Mouse (Mus musculus) CH12.LX (cell line): ENCODE measurements around the gene Kcnd3. TPM values are rescaled to one million over a fixed set of nuclear protein-coding genes. Genes with fewer than 3 reads are reported as not detected.

Experiments used
- DNase-seq: peaks from one replicate; pipeline ENCODE4 v3.0.0-alpha.2; 2013; ENCODE audit errors: extremely low read depth
- H3K27ac ChIP-seq: 2 replicates; pipeline ENCODE4 v1.5.1; 2012; ENCODE audit warnings: low read depth, mild to moderate bottlenecking, control low read depth, moderate library complexity; ENCODE audit not compliant: insufficient read depth
- H3K27me3 ChIP-seq: replicated peaks from 2 replicates; pipeline ENCODE3; 2012; ENCODE audit warnings: inconsistent platforms
- H3K36me3 ChIP-seq, 2 experiments: replicated peaks in 1 of 2; 2 replicates each; pipeline versions ENCODE3 to v1.6.1; 2012; ENCODE audit warnings: inconsistent platforms in 1 of 2, low read length in 1 of 2, mild to moderate bottlenecking in 1 of 2, mixed read lengths in 1 of 2, moderate library complexity in 1 of 2; ENCODE audit not compliant: control insufficient read depth in 1 of 2, insufficient read depth in 1 of 2
- H3K4me1 ChIP-seq, 2 experiments: 2 replicates each; pipeline ENCODE4 v1.6.1; 2012; ENCODE audit warnings: inconsistent platforms in 1 of 2, moderate library complexity in 1 of 2; ENCODE audit not compliant: insufficient read depth in 2 of 2, control insufficient read depth in 1 of 2
- H3K4me2 ChIP-seq: 2 replicates; pipeline ENCODE4 v1.6.1; 2012; ENCODE audit warnings: low read depth, mild to moderate bottlenecking, control low read depth; ENCODE audit not compliant: poor library complexity, insufficient read depth, severe bottlenecking
- H3K4me3 ChIP-seq, 3 experiments: fragments of 150-350 bp in 1 of 3; sonication (generic) in 1 of 3; replicated peaks in 1 of 3; 2 replicates each; pipeline versions ENCODE3 to v1.5.1; 2011 to 2012; ENCODE audit warnings: low read depth in 2 of 3, low read length in 2 of 3, mild to moderate bottlenecking in 2 of 3, moderate library complexity in 2 of 3, control low read depth in 1 of 3, improper control_type of control experiment in 1 of 3, inconsistent platforms in 1 of 3, mixed read lengths in 1 of 3; ENCODE audit not compliant: poor library complexity in 1 of 3
- H3K79me2 ChIP-seq: replicated peaks from 2 replicates; pipeline ENCODE4 v1.6.1; 2012; ENCODE audit warnings: mild to moderate bottlenecking, moderate library complexity; ENCODE audit not compliant: control insufficient read depth, poor library complexity, insufficient read depth, severe bottlenecking; ENCODE audit errors: extremely low read depth
- H3K9ac ChIP-seq: 2 replicates; pipeline ENCODE4 v1.6.1; 2012; ENCODE audit warnings: low read depth, mild to moderate bottlenecking, control low read depth, moderate library complexity; ENCODE audit not compliant: insufficient read depth
- H3K9me3 ChIP-seq: replicated peaks from 2 replicates; pipeline ENCODE3; 2012; ENCODE audit warnings: low read length, inconsistent platforms, mixed read lengths
- CHD2 ChIP-seq: IDR thresholded peaks from 2 replicates; pipeline ENCODE4 v1.6.1; 2011; ENCODE audit warnings: low read length, improper control_type of control experiment
- CTCF ChIP-seq, 2 experiments: IDR thresholded peaks in 1 of 2; conservative IDR thresholded peaks in 1 of 2; 2 replicates each; pipeline ENCODE4 v1.5.1; 2011 to 2012; ENCODE audit warnings: low read depth in 2 of 2, low read length in 2 of 2, improper control_type of control experiment in 1 of 2, inconsistent platforms in 1 of 2, mild to moderate bottlenecking in 1 of 2, moderate library complexity in 1 of 2
- E2F4 ChIP-seq: IDR thresholded peaks from 2 replicates; pipeline ENCODE4 v1.6.1; 2011; ENCODE audit warnings: low read depth, low read length, improper control_type of control experiment; ENCODE audit not compliant: insufficient replicate concordance
- ELF1 ChIP-seq: IDR thresholded peaks from 2 replicates; pipeline ENCODE4 v1.6.1; 2014; ENCODE audit warnings: low read depth, mild to moderate bottlenecking, inconsistent platforms, low read length, improper control_type of control experiment
- EP300 ChIP-seq: IDR thresholded peaks from 2 replicates; pipeline ENCODE4 v1.6.1; 2011; ENCODE audit warnings: low read length, improper control_type of control experiment
- HCFC1 ChIP-seq: IDR thresholded peaks from 2 replicates; pipeline ENCODE4 v1.6.1; 2012; ENCODE audit warnings: low read depth, mild to moderate bottlenecking, inconsistent platforms, low read length, improper control_type of control experiment
- IRF4 ChIP-seq: IDR thresholded peaks from 2 replicates; pipeline ENCODE4 v1.6.1; 2014; ENCODE audit warnings: low read depth, mild to moderate bottlenecking, inconsistent platforms, low read length, improper control_type of control experiment
- JUND ChIP-seq: conservative IDR thresholded peaks from 2 replicates; pipeline ENCODE4 v1.6.1; 2011; ENCODE audit warnings: low read depth, low read length, improper control_type of control experiment
- MAFK ChIP-seq: IDR thresholded peaks from 2 replicates; pipeline ENCODE4 v1.6.1; 2011; ENCODE audit warnings: low read length, improper control_type of control experiment; ENCODE audit not compliant: insufficient replicate concordance
- MEF2A ChIP-seq: IDR thresholded peaks from 2 replicates; pipeline ENCODE4 v1.6.1; 2014; ENCODE audit warnings: low read depth, mild to moderate bottlenecking, inconsistent platforms, low read length, improper control_type of control experiment, borderline replicate concordance
- MXI1 ChIP-seq: IDR thresholded peaks from 2 replicates; pipeline ENCODE4 v1.6.1; 2011; ENCODE audit warnings: mild to moderate bottlenecking, low read depth, low read length, improper control_type of control experiment
- MYC ChIP-seq: IDR thresholded peaks from 2 replicates; pipeline ENCODE4 v1.6.1; 2011; ENCODE audit warnings: low read depth, mild to moderate bottlenecking, improper control_type of control experiment, low read length
- NRF1 ChIP-seq: IDR thresholded peaks from 2 replicates; pipeline ENCODE4 v1.6.1; 2014; ENCODE audit warnings: low read depth, mild to moderate bottlenecking, inconsistent platforms, low read length, improper control_type of control experiment, moderate library complexity
- PAX5 ChIP-seq: IDR thresholded peaks from 2 replicates; pipeline ENCODE4 v1.6.1; 2012; ENCODE audit warnings: low read length, inconsistent platforms, mixed read lengths
- POLR2A ChIP-seq: IDR thresholded peaks from 2 replicates; pipeline ENCODE4 v1.6.1; 2011; ENCODE audit warnings: low read depth, mild to moderate bottlenecking, improper control_type of control experiment, low read length
- RAD21 ChIP-seq: IDR thresholded peaks from 2 replicates; pipeline ENCODE4 v1.6.1; 2011; ENCODE audit warnings: low read depth, mild to moderate bottlenecking, low read length, improper control_type of control experiment, moderate library complexity
- RCOR1 ChIP-seq: conservative IDR thresholded peaks from 2 replicates; pipeline ENCODE4 v1.6.1; 2012; ENCODE audit warnings: low read depth, mild to moderate bottlenecking, inconsistent platforms, low read length, improper control_type of control experiment
- SIN3A ChIP-seq: IDR thresholded peaks from 2 replicates; pipeline ENCODE4 v1.6.1; 2012; ENCODE audit warnings: low read length, improper control_type of control experiment, inconsistent platforms
- SMC3 ChIP-seq: IDR thresholded peaks from 2 replicates; pipeline ENCODE4 v1.6.1; 2011; ENCODE audit warnings: low read depth, low read length, improper control_type of control experiment
- TBP ChIP-seq: conservative IDR thresholded peaks from 2 replicates; pipeline ENCODE4 v1.6.1; 2011; ENCODE audit warnings: low read depth, low read length, improper control_type of control experiment
- TCF12 ChIP-seq: IDR thresholded peaks from 2 replicates; pipeline ENCODE4 v1.6.1; 2014; ENCODE audit warnings: low read depth, mild to moderate bottlenecking, inconsistent platforms, low read length, improper control_type of control experiment
- USF1 ChIP-seq: IDR thresholded peaks from 2 replicates; pipeline ENCODE4 v1.6.1; 2014; ENCODE audit warnings: low read depth, mild to moderate bottlenecking, inconsistent platforms, low read length, improper control_type of control experiment
- ZC3H11A ChIP-seq: IDR thresholded peaks from 2 replicates; pipeline ENCODE4 v1.6.1; 2012; ENCODE audit warnings: low read depth, mild to moderate bottlenecking, inconsistent platforms, low read length, improper control_type of control experiment
- ZKSCAN1 ChIP-seq: IDR thresholded peaks from 2 replicates; pipeline ENCODE4 v1.6.1; 2012; ENCODE audit warnings: low read depth, inconsistent platforms, low read length, improper control_type of control experiment, borderline replicate concordance
- ZNF384 ChIP-seq: IDR thresholded peaks from 2 replicates; pipeline ENCODE4 v1.6.1; 2012; ENCODE audit warnings: low read depth, low read length, improper control_type of control experiment, inconsistent platforms
- dilution Hi-C: fragments of 300-500 bp; cut with MboI; formaldehyde crosslinking; loops from 2 replicates; pipeline ENCODE4 v1.14.3; 2020; ENCODE audit warnings: low sequenced_read_pairs; ENCODE audit not compliant: extremely low pct_unique_long_range_greater_than_20kb, extremely low pct_ligation_motif_present
- in situ Hi-C: fragments of 300-500 bp; cut with MboI; formaldehyde crosslinking; loops from 3 replicates; pipeline ENCODE4 v1.14.3; 2019; ENCODE audit warnings: low sequenced_read_pairs, low pct_ligation_motif_present, low pct_unique_long_range_greater_than_20kb, mixed read lengths
- polyA plus RNA-seq: library from polyadenylated mRNA; unstranded; fragments of >175 nt; gene quantifications from 2 replicates; pipeline ENCODE4 v1.2.1, GENCODE M21; 2012; ENCODE audit warnings: low read depth; ENCODE audit not compliant: insufficient read length
- total RNA-seq, 2 experiments: library from RNA; depleted of rRNA; stranded (reverse); fragments of 300-350 nt in 1 of 2; fragments of >200 nt in 1 of 2; gene quantifications; 2 replicates each; pipeline ENCODE4 v1.2.3; 2012 to 2014

Gene Kcnd3
- total and polyA plus RNA-seq, 3 experiments: not detected

DNA sequence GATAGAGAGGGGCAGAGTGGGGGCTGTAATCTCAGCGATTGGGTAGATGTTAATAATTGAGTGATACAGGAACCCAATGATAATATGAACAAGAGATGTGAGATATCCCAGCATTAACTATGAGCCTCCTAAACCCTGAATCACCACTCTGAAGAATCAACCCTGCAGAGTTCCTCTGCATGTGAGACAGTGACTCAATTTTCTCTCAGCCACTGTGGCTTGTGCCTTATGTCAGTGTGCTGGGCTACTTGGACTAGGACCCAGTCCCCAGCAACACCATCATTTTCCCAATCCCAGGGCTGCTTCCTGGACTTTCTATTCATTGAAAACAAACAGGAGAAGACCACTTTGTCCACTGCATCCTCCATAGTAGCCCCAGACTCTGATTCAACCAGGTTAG is 139.6 kb downstream of the Kcnd3 start:
- Histone ChIP-seq H3K9ac (no peak overlapping the region), H3K36me3 (no peaks in the 10 kb centered on the region), H3K4me1 (no peaks in the 10 kb centered on the region), H3K9me3 (no peaks in the 10 kb centered on the region), H3K4me2 (no peak overlapping the region), H3K79me2 (no peaks in the 10 kb centered on the region), H3K27ac (no peak overlapping the region), H3K4me3 (no peak overlapping the region), H3K27me3 (peaks cover 62% of the 10 kb centered on the region)
- dilution Hi-C loops (no loop called here), in situ Hi-C loops (no loop called here)
- TF ChIP-seq RCOR1: no peak
- TF ChIP-seq POLR2A: no peak
- TF ChIP-seq SMC3: no peak
- no peak for TF ChIP-seq USF1
- TF ChIP-seq TCF12: no peak
- no peak for TF ChIP-seq NRF1
- TF ChIP-seq MYC: no peak
- no peak for DNase-seq

DNA sequence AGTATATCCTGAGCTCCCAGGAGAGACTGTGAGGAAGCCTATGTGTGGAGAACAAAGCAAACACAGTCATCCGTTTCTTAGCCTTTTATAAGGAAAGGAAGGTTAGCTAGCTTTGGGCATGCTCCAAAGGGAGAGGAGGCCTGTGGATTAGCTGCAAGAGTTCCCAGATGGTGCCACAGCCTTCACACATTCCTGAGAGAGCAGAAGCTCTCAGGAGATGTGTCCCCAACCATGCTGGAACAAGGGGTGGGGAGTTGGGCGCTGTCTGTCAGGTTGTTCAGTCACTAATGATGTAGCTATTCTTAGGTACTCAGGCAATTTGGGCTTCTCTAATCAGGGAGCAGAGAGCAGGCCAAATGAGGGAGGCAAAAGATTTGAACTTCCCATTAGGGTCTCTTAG is 140.1 kb downstream of the Kcnd3 start:
- no peak overlapping the region for H3K27ac ChIP-seq
- no peaks in the 10 kb centered on the region for H3K36me3 ChIP-seq
- dilution Hi-C loops (no loop called here), in situ Hi-C loops (no loop called here)
- no peaks in the 10 kb centered on the region for H3K79me2 ChIP-seq
- H3K4me2 ChIP-seq: no peak overlapping the region
- TF ChIP-seq MAFK: no peak
- no peak for TF ChIP-seq IRF4
- no peak for TF ChIP-seq ZC3H11A
- no peak for TF ChIP-seq PAX5
- no peak for TF ChIP-seq HCFC1
- TF ChIP-seq CTCF (conservative IDR thresholded peaks at IDR 0.05 in 1 of 2, IDR thresholded peaks at IDR 0.05 in 1 of 2; ENCODE audit: low read depth in 2 of 2, low read length in 2 of 2): no peak
- TF ChIP-seq MEF2A: no peak
- no peak for TF ChIP-seq JUND
- no peak for TF ChIP-seq EP300
- TF ChIP-seq SIN3A: no peak
- no peak for TF ChIP-seq MXI1
- TF ChIP-seq CHD2: no peak
- no peak for TF ChIP-seq ZKSCAN1
- no peak for TF ChIP-seq ZNF384
- TF ChIP-seq TBP: no peak
- no peak for TF ChIP-seq SMC3
- TF ChIP-seq USF1: no peak
- no peak for TF ChIP-seq ELF1
- TF ChIP-seq RAD21: no peak
- no peak for TF ChIP-seq E2F4
- DNase-seq: no peak
- H3K4me3 ChIP-seq: no peak overlapping the region
- no peak overlapping the region for H3K9ac ChIP-seq
- peaks cover 67% of the 10 kb centered on the region for H3K27me3 ChIP-seq
- 0 out of 4 replicates have a peak, but pooled peaks cover 0 to 2% of the 10 kb centered on the region in 2 experiments for H3K4me1 ChIP-seq
- no peaks in the 10 kb centered on the region for H3K9me3 ChIP-seq
